Mouse (Mus musculus) macrophage (primary cell): ENCODE data around the gene Cab39. TPM values are rescaled to one million over a fixed set of nuclear protein-coding genes. Genes with fewer than 3 reads are reported as not detected.

Experiments
- H3K27ac ChIP-seq: fragments of 350-480 bp; formaldehyde crosslinking; 2 replicates; pipeline ENCODE4 v1.9.0; 2021
- H3K36me3 ChIP-seq: fragments of 350-480 bp; formaldehyde crosslinking; 2 replicates; pipeline ENCODE4 v1.9.0; 2021; ENCODE audit errors: inconsistent target
- H3K4me3 ChIP-seq: fragments of 350-480 bp; formaldehyde crosslinking; 2 replicates; pipeline ENCODE4 v1.9.0; 2021; ENCODE audit errors: inconsistent target
- H3K79me2 ChIP-seq: fragments of 350-480 bp; formaldehyde crosslinking; 2 replicates; pipeline ENCODE4 v1.9.0; 2021; ENCODE audit errors: inconsistent target
- WGBS: methylation state at CpG from one replicate; pipeline ENCODE4 v1.1.7; 2026; ENCODE audit warnings: inconsistent platforms; ENCODE audit not compliant: missing documents; 5-methylcytosine and 5-hydroxymethylcytosine counted together
- polyA plus RNA-seq: library from polyadenylated mRNA; stranded (reverse); fragments of 250-400 nt; gene quantifications from 3 replicates; pipeline ENCODE4 v1.2.4, GENCODE M21; 2018; ENCODE audit warnings: inconsistent platforms

Cab39 gene
- polyA plus RNA-seq, 1 experiment from 2014 or later = 143 TPM

DNA sequence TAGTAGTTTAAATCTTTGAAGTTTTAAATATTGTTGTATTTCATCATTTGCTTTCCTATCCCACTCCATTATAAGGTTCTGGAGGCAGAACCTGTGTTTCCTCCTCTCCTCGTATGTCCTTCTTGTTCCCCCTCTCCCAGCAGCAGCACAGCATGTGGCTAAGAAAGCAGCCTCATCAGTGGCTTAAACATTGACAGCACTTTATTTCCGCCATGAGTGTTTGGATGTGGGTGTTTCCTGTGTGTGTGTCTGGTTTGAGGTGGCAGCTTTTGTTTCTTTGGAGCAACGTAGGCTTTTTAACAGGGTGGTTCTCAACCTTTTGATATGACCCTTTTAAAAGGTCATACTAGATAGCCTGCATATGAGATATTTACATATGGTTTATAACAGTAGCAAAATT, 52.2 kb downstream of the Cab39 start:
- H3K4me3 ChIP-seq = no peak overlapping the region
- peaks cover 56% of the 10 kb centered on the region for H3K36me3 ChIP-seq
- H3K79me2 ChIP-seq = peaks cover 45% of the 10 kb centered on the region
- WGBS = 100% methylated on average over 3 of the region's 3 CpGs
- H3K27ac ChIP-seq = no peak overlapping the region

DNA sequence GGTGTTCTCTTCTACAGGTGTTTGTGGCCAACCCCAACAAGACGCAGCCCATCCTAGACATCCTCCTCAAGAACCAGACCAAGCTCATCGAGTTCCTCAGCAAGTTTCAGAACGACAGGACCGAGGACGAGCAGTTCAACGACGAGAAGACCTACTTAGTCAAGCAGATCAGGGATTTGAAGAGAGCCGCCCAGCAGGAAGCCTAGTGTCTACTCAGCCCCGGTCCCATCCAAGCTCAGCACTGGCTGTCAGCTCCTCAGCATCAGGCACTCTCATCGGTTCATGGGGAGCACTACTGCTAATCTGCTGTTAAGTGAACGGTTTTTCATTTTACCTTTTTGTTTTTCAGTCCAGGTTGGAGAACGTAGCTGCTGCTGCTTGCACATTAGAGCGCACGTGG, 55.8 kb downstream of the Cab39 start:
- H3K79me2 ChIP-seq = peaks cover 18% of the 10 kb centered on the region
- 97% methylated on average over 14 of the region's 14 CpGs for WGBS
- no peak overlapping the region for H3K27ac ChIP-seq
- H3K36me3 ChIP-seq = peaks cover 56% of the 10 kb centered on the region
- H3K4me3 ChIP-seq = no peak overlapping the region

DNA sequence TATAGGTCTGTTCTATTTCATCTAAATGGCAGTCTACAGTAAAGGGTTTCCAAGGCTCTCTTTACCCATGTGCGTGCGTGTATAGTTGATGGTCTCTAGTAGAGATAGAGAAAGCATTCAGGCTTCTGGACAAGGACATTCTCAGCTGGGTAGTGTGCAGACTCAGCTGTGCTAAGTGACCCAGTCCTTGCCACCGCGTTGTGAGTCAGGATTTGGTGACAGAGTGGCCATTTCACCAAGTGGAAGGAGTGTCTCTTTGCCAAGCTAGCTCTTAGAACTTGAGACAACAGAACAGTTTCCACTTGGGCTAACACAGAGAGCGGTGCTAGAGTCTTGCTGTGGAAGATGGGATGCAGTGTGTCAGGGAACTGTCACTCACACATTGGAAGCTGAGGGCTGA, 57.6 kb downstream of the Cab39 start:
- Histone ChIP-seq H3K27ac (no peak overlapping the region), H3K79me2 (peaks cover 3% of the 10 kb centered on the region; the same call in 1 of the 2 replicates), H3K36me3 (peaks cover 47% of the 10 kb centered on the region), H3K4me3 (no peak overlapping the region)
- 93% methylated on average over 4 of the region's 5 CpGs for WGBS

DNA sequence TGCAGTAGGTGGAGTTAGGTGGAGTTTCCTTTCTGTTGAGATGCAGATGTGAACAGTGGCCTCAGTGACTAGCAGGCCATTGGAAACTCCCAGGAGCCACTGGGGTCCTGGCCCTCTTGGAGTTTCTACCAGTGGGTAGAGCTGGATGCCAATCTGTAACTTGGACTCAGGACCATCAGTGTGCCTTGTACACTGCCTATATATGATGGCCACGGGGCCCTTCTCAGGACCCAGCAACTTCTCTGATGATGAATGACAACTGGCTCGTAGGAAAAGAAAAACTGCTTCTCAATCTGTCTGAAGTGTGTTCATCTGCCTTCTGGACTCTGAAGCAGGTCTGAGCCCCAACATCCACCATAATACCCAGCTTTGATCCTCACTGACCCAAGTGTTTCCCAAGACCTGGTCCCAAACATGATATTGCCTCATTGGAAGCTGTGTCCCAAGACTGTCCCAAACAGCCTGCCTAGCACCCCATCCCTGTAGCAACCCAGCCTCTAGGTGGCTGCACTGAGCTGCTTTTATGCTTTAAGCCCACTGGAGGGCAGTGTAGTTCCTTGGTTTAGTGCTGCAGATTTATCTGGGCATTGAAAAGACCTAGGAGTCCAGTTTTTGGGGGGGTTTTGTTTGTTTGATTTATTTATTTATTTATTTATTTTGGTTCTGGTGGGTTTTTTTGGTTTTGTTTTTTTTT, 59.9 kb downstream of the Cab39 start:
- no peak overlapping the region for H3K27ac ChIP-seq
- no peaks in the 10 kb centered on the region; the same call in 1 of the 2 replicates for H3K79me2 ChIP-seq
- WGBS = 88% methylated on average over 1 of the region's 2 CpGs
- H3K4me3 ChIP-seq = no peak overlapping the region
- peaks cover 29% of the 10 kb centered on the region for H3K36me3 ChIP-seq

DNA sequence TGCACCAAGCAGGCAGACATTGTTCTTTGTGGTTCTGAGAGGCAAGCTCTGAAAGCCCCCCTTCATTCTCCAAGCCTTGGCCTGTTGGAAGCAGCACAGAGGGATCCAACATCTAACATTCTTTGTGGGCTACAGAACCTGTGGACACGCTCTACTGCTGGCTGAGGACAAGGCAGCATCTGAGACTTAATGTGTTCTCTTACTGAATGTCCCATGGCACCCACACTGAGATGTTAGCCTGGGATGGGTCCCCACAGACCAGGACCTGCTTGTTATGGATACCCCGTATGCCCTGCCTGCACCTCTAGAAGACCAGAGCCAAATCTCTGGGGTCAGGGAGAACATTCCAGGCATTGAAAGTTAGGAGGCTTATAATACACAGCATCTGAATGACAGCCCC, 60.6 kb downstream of the Cab39 start:
- no peak overlapping the region for H3K27ac ChIP-seq
- WGBS = 100% methylated on average over 2 of the region's 2 CpGs
- no peak overlapping the region for H3K4me3 ChIP-seq
- H3K36me3 ChIP-seq = peaks cover 22% of the 10 kb centered on the region
- H3K79me2 ChIP-seq = no peaks in the 10 kb centered on the region; the same call in 1 of the 2 replicates

DNA sequence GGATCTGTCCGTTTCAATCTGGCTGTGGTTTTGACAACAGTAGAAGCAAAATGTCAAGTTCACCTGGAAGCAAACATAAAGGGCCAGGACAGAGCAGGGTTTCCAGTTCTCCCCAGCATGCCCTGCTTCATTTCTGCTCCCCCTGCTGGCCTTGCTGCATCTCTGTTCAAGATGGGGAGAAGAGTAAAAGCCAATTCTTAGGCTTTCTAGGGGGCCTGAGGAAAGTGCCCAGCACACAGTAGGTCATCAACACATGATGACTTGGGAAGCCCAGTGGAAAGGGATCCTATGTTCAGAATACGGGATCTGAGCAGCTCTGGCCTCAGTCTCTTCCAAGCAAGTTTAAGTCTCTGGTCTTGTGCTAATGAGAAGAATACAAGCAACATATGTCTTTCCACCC, 61.2 kb downstream of the Cab39 start:
- Histone ChIP-seq H3K4me3 (no peak overlapping the region), H3K27ac (no peak overlapping the region), H3K36me3 (peaks cover 16% of the 10 kb centered on the region), H3K79me2 (no peaks in the 10 kb centered on the region)
- WGBS = 86% methylated on average over 2 of the region's 2 CpGs

DNA sequence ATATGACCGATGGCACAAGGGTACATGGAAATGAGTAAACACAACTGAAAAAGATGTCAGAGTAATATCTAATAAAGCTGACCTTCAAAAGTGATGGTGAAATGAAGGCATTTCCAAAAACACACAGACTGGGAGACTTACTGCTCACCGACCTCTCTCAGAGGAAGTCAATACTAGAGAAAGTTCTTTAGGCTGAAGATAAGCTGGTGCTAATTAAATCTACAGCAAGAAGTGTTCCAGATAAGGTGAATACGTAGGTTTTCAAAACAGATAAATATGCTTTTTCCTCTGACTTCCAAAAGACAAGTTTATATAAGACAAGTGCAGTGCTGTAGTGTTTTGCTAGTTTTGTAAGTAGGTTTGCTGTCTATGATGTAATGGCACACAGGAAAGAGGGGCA, 63.0 kb downstream of the Cab39 start:
- no peaks in the 10 kb centered on the region for H3K79me2 ChIP-seq
- peaks cover 13% of the 10 kb centered on the region; the same call in 1 of the 2 replicates for H3K36me3 ChIP-seq
- WGBS = 80% methylated on average over 3 of the region's 3 CpGs
- no peak overlapping the region for H3K4me3 ChIP-seq
- H3K27ac ChIP-seq = no peak overlapping the region

DNA sequence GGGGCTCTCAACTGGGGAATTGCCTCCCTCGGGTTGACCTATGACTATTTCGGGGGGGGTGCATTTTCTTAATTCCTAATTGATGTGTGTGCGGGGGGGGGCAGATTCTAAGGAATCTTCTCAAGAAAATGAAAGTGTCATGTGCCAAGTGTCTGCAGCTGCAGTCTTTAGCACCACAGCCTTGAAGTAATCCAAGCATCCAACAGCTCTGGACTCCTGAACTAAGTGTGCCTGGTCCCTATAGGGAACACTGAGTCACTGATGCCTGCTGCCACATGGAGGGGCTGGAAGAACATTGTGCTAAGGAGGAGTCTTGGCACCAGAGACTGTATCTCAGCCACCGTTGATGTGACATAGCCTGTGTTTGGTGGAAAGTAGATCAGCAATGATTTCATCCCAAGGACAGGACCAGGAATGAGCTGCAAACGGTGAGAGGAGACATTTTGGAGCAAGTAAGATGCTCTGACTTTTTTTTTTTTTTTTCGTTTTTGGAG, 64.1 kb downstream of the Cab39 start:
- 87% methylated on average over 6 of the region's 6 CpGs for WGBS
- no peak overlapping the region for H3K27ac ChIP-seq
- peaks cover 2% of the 10 kb centered on the region; the same call in 1 of the 2 replicates for H3K36me3 ChIP-seq
- H3K4me3 ChIP-seq = no peak overlapping the region
- no peaks in the 10 kb centered on the region for H3K79me2 ChIP-seq

DNA sequence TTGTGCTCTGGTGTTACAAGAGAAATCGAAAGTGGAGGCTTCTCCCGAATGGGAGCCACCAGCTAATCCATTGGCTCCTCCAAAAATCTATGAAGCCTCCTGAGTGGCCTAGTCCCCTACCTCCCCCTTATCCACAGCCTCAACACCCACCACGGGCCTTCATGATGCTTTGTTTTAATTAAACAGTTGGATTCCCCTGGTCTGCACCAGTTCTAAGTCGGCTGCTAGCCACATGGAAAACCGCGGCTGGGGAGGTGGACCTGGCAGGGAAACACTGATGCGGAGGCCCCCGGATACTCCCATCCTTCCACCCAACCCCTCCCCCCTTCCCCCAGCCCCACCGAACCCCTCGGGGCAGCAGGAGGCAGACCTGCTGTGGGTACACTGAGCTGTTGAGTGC, 71.1 kb downstream of the Cab39 start:
- 92% methylated on average over 8 of the region's 10 CpGs for WGBS
- H3K27ac ChIP-seq = no peak overlapping the region
- H3K36me3 ChIP-seq = no peaks in the 10 kb centered on the region
- no peaks in the 10 kb centered on the region for H3K79me2 ChIP-seq
- no peak overlapping the region for H3K4me3 ChIP-seq

DNA sequence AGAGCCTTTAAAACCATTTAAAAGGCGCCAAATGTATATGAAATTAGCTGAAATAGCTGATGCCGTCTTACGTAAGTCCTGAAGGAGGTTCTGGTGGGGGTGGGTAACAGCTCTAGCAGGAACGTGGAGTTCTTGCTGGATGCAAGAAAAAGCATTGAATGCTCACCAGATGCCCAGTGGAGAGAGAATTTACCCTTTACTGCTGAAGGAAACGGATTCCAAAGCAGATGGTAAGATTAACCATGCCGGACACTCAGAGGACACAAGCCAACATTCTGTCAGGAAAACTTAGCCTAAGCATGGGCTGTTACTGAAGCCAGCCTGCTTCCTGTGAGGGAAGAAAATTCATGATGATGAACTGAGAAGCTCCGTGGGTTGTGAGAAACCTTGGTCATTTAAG, 76.8 kb downstream of the Cab39 start:
- no peaks in the 10 kb centered on the region for H3K36me3 ChIP-seq
- H3K27ac ChIP-seq = no peak overlapping the region
- H3K79me2 ChIP-seq = no peaks in the 10 kb centered on the region
- WGBS = 92% methylated on average over 7 of the region's 7 CpGs
- no peak overlapping the region for H3K4me3 ChIP-seq

DNA sequence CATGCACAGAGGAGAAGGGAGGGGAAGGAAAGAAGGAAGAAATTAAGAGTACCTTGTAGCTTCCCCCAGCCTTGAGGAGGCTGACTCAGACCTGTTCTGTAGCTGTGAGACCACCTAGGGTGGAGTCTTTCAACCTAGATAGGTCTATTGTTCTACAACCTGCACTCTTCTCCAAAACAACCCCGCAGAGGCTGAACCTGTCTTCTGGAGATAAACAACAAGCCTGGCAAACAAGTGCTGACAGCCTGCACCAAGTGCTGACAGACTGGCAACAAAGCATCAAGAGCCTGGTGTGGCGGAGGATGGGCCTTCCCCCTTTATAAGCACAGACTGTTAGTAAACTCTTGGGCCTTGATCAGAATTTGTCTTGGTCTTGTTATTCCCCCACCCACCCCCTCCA, 77.3 kb downstream of the Cab39 start:
- no peaks in the 10 kb centered on the region for H3K79me2 ChIP-seq
- 92% methylated on average over 2 of the region's 2 CpGs for WGBS
- no peak overlapping the region for H3K4me3 ChIP-seq
- no peak overlapping the region for H3K27ac ChIP-seq
- no peaks in the 10 kb centered on the region for H3K36me3 ChIP-seq

DNA sequence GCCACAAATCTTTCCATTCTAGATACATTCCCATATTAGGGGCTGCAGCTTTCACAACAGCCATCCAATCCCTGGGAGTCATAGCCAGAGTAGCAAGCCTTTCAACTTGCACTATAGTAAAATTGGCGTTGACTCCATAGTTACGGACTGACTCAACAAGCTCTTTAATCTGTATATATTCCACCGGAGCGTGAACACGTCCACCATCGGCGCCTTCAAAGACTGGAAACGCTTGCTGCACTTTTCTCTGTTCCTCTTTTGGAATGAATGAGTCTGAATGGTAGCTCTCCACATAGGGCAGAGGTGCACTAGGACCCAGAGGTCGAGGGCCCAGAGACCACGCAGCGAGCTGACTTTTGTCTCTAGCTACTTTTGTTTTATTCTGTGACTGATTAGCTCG, 88.8 kb downstream of the Cab39 start:
- Histone ChIP-seq H3K4me3 (no peak overlapping the region), H3K27ac (no peak overlapping the region), H3K79me2 (no peaks in the 10 kb centered on the region), H3K36me3 (no peaks in the 10 kb centered on the region)
- WGBS = 96% methylated on average over 12 of the region's 12 CpGs

DNA sequence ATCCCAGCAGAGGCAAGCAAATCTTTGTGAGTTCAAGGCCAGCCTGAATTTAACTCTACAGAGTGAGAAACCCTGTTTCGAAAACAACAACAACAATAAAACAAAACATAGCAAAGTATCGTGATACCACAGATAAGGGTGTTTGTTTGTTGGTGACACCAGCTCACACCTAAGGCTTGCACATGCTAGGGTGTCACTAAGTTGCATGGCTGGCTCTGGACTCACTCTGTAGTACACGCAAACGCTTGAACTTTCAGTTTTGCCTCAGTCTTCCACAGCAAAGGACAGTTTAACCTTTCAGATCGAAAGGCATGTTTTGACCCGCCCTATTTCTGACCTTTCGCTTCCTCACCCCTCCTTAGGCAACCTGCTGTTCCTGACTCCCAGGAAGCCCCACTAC, 94.0 kb downstream of the Cab39 start:
- Histone ChIP-seq H3K27ac (no peak overlapping the region), H3K36me3 (no peaks in the 10 kb centered on the region), H3K4me3 (no peak overlapping the region), H3K79me2 (no peaks in the 10 kb centered on the region)
- WGBS = 85% methylated on average over 7 of the region's 7 CpGs

DNA sequence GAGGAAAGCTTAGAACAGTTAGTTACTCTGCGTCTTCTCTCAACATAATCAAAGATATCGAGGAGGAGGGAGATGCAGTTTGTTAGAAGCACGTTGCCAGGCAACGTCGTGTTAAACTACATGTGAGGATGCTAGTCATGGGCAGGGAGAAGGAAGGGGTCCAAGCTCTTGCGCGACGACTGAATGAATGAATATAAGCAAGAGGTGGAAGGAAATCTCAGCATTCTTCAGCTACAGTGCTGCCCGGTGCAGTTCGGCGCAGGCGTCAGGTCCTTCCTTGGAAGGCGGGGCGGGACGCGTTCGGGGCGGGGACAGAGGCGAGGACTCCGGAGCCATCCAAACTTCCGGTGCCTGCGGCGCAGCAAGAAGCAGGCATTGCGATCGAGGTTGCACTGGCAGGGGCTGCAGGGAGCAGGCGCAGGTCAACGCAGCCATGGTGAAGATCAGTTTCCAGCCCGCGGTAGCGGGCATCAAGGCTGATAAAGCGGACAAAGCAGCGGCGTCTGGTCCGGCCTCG, 101.0 kb downstream of the Cab39 start, which contains the start of gene Itm2c:
Gene Itm2c (plus strand): TSS at position 51 of the 517 bp plus-strand sequence.
- WGBS = 2% methylated on average over 34 of the region's 35 CpGs

DNA sequence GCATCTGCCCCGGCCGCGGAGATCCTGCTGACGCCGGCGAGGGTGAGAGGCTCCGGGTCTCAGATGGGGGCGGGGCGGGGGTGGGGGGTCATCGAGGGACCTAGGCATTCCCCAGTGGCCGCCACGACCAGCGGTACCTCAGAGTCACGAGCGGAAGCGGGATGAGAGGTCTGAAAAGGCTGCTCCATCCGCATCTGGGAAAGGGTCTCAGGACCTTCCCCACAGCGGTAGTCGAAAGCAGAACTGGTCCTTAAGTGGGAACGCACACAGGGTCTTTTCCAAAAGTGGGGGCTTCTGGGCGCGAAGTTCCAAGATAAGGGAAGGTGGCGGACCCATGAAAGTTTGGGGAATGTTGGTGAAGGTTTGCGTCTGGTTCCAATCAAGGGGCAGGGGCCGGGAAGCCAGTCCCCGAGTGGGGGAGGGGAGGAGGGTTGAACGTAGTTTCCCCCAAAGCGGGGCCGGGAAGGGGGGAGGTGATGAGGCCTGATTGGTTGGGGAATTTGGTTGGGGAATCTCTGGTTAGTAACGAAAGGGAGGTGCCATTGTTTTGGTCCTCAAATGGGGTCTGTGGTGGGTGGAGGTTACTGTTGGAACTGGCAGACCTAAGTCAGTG, 101.6 kb downstream of the Cab39 start:
- WGBS = 1% methylated on average over 30 of the region's 30 CpGs
- H3K27ac ChIP-seq = peak overlapping the region; percentile 74
- H3K79me2 ChIP-seq = peaks cover 52% of the 10 kb centered on the region
- H3K36me3 ChIP-seq = no peaks in the 10 kb centered on the region
- H3K4me3 ChIP-seq = peak overlapping the region; percentile 90

More for the DNA sequence above, 101.0 kb downstream of the Cab39 start, which contains the start of gene Itm2c:
- peaks cover 46% of the 10 kb centered on the region for H3K79me2 ChIP-seq
- H3K36me3 ChIP-seq = no peaks in the 10 kb centered on the region
- peak within 1 kb of the TSS; percentile 90 for H3K4me3 ChIP-seq
- H3K27ac ChIP-seq = peak within 1 kb of the TSS; percentile 74
